Mouse (Mus musculus) midbrain, embryonic 14.5 days (tissue): ENCODE results near the gene Ap1ar. TPM values are rescaled to one million over a fixed set of nuclear protein-coding genes. Genes with fewer than 3 reads are reported as not detected.

Source experiments
- ATAC-seq: fragments of 200-750 bp; cut with Nextera tagmentation; 2 replicates; pipeline ENCODE4 v1.8.0; 2017; ENCODE audit warnings: moderate number of reproducible peaks, moderate library complexity; ENCODE audit not compliant: low FRiP score, low TSS enrichment
- DNase-seq: peaks from one replicate; pipeline ENCODE4 v3.0.0-alpha.2; 2015
- H3K27ac ChIP-seq: fragments of 300-500 bp; sonication (generic); replicated peaks from 2 replicates; pipeline ENCODE4 v1.5.1; 2014; ENCODE audit warnings: mild to moderate bottlenecking, low read depth, low read length, moderate library complexity
- H3K27me3 ChIP-seq: fragments of 300-500 bp; sonication (generic); 2 replicates; pipeline ENCODE4 v1.6.1; 2014; ENCODE audit warnings: low read length, control low read depth, mixed read lengths; ENCODE audit not compliant: control insufficient read depth, insufficient read depth
- H3K36me3 ChIP-seq: fragments of 300-500 bp; sonication (generic); 2 replicates; pipeline ENCODE4 v1.6.1; 2014; ENCODE audit warnings: low read length, control low read depth; ENCODE audit not compliant: control insufficient read depth, insufficient read depth
- H3K4me1 ChIP-seq: fragments of 300-500 bp; sonication (generic); 2 replicates; pipeline ENCODE4 v1.6.1; 2014; ENCODE audit warnings: mild to moderate bottlenecking, antibody characterized with exemption, low read length, control low read depth; ENCODE audit not compliant: control insufficient read depth, insufficient read depth
- H3K4me2 ChIP-seq: fragments of 300-500 bp; sonication (generic); 2 replicates; pipeline ENCODE4 v1.6.1; 2014; ENCODE audit warnings: mild to moderate bottlenecking, low read length, moderate library complexity
- H3K4me3 ChIP-seq: fragments of 300-500 bp; sonication (generic); replicated peaks from 2 replicates; pipeline ENCODE4 v1.5.1; 2014; ENCODE audit warnings: low read depth, low read length
- H3K9ac ChIP-seq: fragments of 300-500 bp; sonication (generic); replicated peaks from 2 replicates; pipeline ENCODE4 v1.6.1; 2014; ENCODE audit warnings: mild to moderate bottlenecking, low read length, moderate library complexity
- H3K9me3 ChIP-seq: fragments of 300-500 bp; sonication (generic); 2 replicates; pipeline ENCODE4 v1.6.1; 2016; ENCODE audit warnings: low read length, control low read depth, mixed read lengths; ENCODE audit not compliant: control insufficient read depth
- WGBS: fragments of 180-500 bp; shearing (Covaris S2); extraction: QIAGEN DNeasy Blood & Tissue Kit; methylation state at CpG from one replicate; pipeline ENCODE4 v1.1.7; 2014; 5-methylcytosine and 5-hydroxymethylcytosine counted together
- polyA plus RNA-seq: library from polyadenylated mRNA; unstranded; fragments of >200 nt; fragmentation: Nextera tagmentation; extraction: Ambion mirVana; gene quantifications from 2 replicates; pipeline ENCODE4 v1.2.1, GENCODE M21; 2014

Gene Ap1ar
- polyA plus RNA-seq, 1 experiment from 2014 or later: 83.4 TPM

GRCm38 (mm10) chr3:127849922-127850321, 12.6 kb upstream of the Ap1ar start:
- 69% methylated on average over 5 of the region's 5 CpGs for WGBS

DNA sequence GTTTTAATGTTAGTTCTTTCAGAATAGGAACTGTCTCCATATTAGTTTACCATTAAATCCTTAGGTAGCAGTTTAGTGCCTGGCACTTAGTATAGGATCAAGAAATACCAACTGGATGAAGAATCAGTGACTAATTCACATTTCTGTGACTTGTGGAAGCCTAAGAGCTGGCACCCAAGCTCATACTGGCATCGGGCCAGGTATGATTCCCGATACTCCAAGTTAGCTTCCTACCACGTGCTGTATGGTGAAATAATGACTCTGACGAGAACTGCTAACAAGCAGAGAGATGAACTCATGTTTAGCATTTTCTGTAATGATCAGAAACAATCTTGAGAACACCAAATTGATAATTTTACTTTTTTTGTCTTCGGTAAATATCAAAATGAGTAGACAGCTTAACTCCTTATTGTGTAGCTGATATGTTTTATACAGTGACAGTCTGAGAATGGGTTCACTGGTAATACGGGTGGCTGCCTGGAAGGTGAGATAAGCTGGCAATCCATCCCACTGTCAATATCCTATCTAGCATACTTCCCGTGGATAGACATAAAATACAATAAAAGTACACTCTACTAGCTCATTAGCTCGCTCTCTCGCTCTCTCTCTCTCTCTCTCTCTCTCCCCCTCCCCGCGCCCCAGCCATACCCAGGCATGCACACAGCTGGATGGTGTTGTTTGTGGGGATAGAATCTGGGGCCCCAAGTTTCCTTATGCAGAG, 10.9 kb upstream of the Ap1ar start:
- H3K4me2 ChIP-seq: no peak overlapping the region
- H3K27me3 ChIP-seq: no peaks in the 10 kb centered on the region
- H3K36me3 ChIP-seq: no peaks in the 10 kb centered on the region
- no peak overlapping the region for H3K27ac ChIP-seq
- no peak overlapping the region for H3K9ac ChIP-seq
- H3K9me3 ChIP-seq: no peaks in the 10 kb centered on the region
- no peak overlapping the region for H3K4me3 ChIP-seq
- ATAC-seq (no peak), DNase-seq (no peak)
- no peaks in the 10 kb centered on the region for H3K4me1 ChIP-seq
- 82% methylated on average over 11 of the region's 11 CpGs for WGBS

More at GRCm38 (mm10) chr3:127849922-127850321, 12.6 kb upstream of the Ap1ar start:
- H3K27ac ChIP-seq: no peak overlapping the region
- no peaks in the 10 kb centered on the region for H3K4me1 ChIP-seq
- ATAC-seq (no peak), DNase-seq (no peak)
- H3K9me3 ChIP-seq: no peaks in the 10 kb centered on the region
- no peaks in the 10 kb centered on the region for H3K27me3 ChIP-seq
- no peak overlapping the region for H3K4me2 ChIP-seq
- H3K9ac ChIP-seq: no peak overlapping the region
- no peaks in the 10 kb centered on the region for H3K36me3 ChIP-seq
- no peak overlapping the region for H3K4me3 ChIP-seq

GRCm38 (mm10) chr3:127843941-127844327, 6.6 kb upstream of the Ap1ar start:
- Histone ChIP-seq H3K9me3 (no peaks in the 10 kb centered on the region), H3K4me2 (no peak overlapping the region), H3K9ac (no peak overlapping the region), H3K36me3 (no peaks in the 10 kb centered on the region), H3K4me1 (no peaks in the 10 kb centered on the region), H3K27ac (no peak overlapping the region), H3K27me3 (no peaks in the 10 kb centered on the region), H3K4me3 (no peak overlapping the region)
- ATAC-seq (no peak), DNase-seq (no peak)
- WGBS: 82% methylated on average over 5 of the region's 5 CpGs

GRCm38 (mm10) chr3:127843324-127843940, 6.1 kb upstream of the Ap1ar start:
- H3K4me1 ChIP-seq: no peaks in the 10 kb centered on the region
- DNase-seq: no peak
- 84% methylated on average over 2 of the region's 2 CpGs for WGBS
- no peak overlapping the region for H3K4me3 ChIP-seq
- no peaks in the 10 kb centered on the region for H3K9me3 ChIP-seq
- no peaks in the 10 kb centered on the region for H3K27me3 ChIP-seq
- ATAC-seq: no peak
- no peaks in the 10 kb centered on the region for H3K36me3 ChIP-seq
- H3K4me2 ChIP-seq: no peak overlapping the region
- H3K9ac ChIP-seq: no peak overlapping the region
- H3K27ac ChIP-seq: no peak overlapping the region

GRCm38 (mm10) chr3:127841926-127842325, 4.6 kb upstream of the Ap1ar start:
- no peaks in the 10 kb centered on the region for H3K36me3 ChIP-seq
- DNase-seq: no peak

GRCm38 (mm10) chr3:127837972-127838644, 785 bp upstream of the Ap1ar start:
- peak; percentile 12; the same call in 1 of the 2 replicates for ATAC-seq
- 34% methylated on average over 8 of the region's 8 CpGs for WGBS

More at GRCm38 (mm10) chr3:127841926-127842325, 4.6 kb upstream of the Ap1ar start:
- Histone ChIP-seq H3K4me3 (no peak overlapping the region), H3K9me3 (no peaks in the 10 kb centered on the region), H3K27me3 (no peaks in the 10 kb centered on the region), H3K4me1 (peaks cover 6% of the 10 kb centered on the region; the same call in 1 of the 2 replicates), H3K4me2 (no peak overlapping the region), H3K27ac (no peak overlapping the region), H3K9ac (no peak overlapping the region)
- WGBS: 90% methylated on average over 8 of the region's 8 CpGs
- ATAC-seq: no peak

GRCm38 (mm10) chr3:127836798-127837153, 547 bp downstream of the Ap1ar start:
- ATAC-seq: no peak; the same call in 1 of the 2 replicates
- Histone ChIP-seq H3K9ac (peak overlapping the region; percentile 92), H3K27ac (peak overlapping the region; percentile 88), H3K4me1 (peaks cover 20% of the 10 kb centered on the region), H3K4me2 (peak overlapping the region; percentile 63), H3K4me3 (peak overlapping the region; percentile 82), H3K36me3 (no peaks in the 10 kb centered on the region), H3K27me3 (no peaks in the 10 kb centered on the region), H3K9me3 (no peaks in the 10 kb centered on the region)
- DNase-seq: no peak
- WGBS: 0% methylated on average over 17 of the region's 17 CpGs

More at GRCm38 (mm10) chr3:127837972-127838644, 785 bp upstream of the Ap1ar start:
- Histone ChIP-seq H3K4me1 (peaks cover 20% of the 10 kb centered on the region), H3K4me3 (peak overlapping the region; percentile 82), H3K27ac (peak overlapping the region; percentile 88), H3K9ac (peak overlapping the region; percentile 92), H3K27me3 (no peaks in the 10 kb centered on the region), H3K4me2 (peak overlapping the region; percentile 63), H3K36me3 (no peaks in the 10 kb centered on the region), H3K9me3 (no peaks in the 10 kb centered on the region)
- DNase-seq: no peak

GRCm38 (mm10) chr3:127835594-127835993, 1.7 kb downstream of the Ap1ar start:
- H3K9me3 ChIP-seq: no peaks in the 10 kb centered on the region
- no peak overlapping the region for H3K27ac ChIP-seq
- H3K4me3 ChIP-seq: peak overlapping the region; percentile 82; the same call in 1 of the 2 replicates
- H3K4me2 ChIP-seq: peak overlapping the region; percentile 63
- 87% methylated on average over 6 of the region's 6 CpGs for WGBS
- peaks cover 20% of the 10 kb centered on the region for H3K4me1 ChIP-seq
- no peaks in the 10 kb centered on the region for H3K27me3 ChIP-seq
- ATAC-seq: no peak
- no peak overlapping the region for H3K9ac ChIP-seq
- no peak for DNase-seq
- H3K36me3 ChIP-seq: peaks cover 5% of the 10 kb centered on the region; the same call in 1 of the 2 replicates
